Mouse (Mus musculus) MN1 (cell line): Measurements from ENCODE around the gene Slc25a3.
A peak's percentile ranks its signal among the peaks of the same experiment; 100 is the strongest.

ENCODE experiments used
- DNase-seq: peaks from one replicate; pipeline ENCODE4 v3.0.0-alpha.2; 2016; ENCODE audit warnings: low spot score

Slc25a3 gene

DNA sequence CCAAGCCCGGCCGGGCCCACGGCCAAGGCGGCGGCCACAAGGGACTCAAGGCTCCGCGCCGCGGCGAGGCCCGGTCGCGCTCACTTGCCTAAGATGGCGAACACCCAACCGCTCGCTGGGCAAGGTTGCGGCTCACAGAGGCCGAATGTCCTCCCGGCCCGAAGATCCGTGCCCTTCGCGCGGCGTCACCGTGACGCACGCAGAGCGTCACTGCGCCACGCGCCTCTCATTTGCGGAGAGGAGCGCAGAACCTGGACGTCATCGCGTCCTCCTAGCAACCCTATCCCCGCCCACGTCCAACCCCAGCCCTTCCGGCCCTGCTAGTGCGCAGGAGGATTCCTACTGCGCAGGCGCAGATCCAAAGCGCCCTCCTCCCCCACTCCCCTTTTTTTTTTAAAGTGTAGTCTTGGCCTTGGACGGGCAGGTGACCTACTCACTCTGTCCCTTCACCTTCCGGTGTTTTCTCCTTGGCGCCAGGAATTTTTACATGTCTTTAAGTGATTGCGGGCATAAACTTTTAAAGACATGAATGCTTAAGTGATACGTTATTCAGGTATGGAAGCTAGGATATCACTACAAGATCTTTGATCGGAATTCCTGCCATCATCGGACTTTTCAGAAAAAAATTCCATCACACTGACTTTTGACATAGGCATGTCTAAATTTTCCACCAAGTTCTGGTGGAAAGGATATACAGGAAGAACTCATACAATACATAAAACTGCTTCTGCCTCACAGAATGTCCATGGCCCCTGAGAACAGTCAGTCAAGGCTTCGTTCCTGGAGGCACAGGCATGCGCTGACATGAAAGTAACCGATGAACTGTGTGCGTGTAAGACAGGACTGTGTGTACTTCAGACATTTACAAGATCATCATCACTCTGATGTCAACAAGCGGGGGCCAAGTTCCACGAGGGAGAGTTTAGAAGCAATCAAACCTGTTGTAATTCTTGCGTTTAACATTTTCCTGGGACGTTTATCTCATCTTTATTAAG, at the start of gene Slc25a3:
Slc25a3 (minus strand) TSS at position 232 of the 995 bp plus-strand sequence.
- peak; percentile 99 for DNase-seq

GRCm38 (mm10) chr10:91172329-91173100, 48.7 kb upstream of the Slc25a3 start:
- DNase-seq, result no peak

- DNase-seq, result peak; percentile 96
Observed at GRCm38 (mm10) chr10:91171455-91172328, 47.8 kb upstream of the Slc25a3 start.

DNA sequence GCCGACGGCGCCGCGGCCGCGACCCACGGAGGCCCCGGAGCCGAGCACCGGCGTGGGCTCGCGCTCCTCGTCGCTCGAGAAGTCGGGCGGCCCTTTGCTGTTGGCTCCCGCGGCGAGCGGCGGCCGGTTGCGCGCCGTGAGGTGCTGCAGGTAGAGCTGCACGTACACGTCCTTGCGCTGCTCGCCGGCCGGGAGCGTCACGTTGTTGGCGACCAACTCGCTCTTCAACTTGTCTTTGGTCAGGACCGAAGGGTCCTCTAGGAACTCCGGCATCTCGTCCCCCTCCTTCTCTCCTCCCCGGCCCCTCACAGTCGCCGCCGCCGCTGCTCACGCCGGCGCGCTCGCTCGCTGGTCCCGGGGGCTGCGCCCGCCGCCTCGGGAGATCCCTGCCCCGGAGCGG, 47.2 kb upstream of the Slc25a3 start:
- DNase-seq, result peak; percentile 57

GRCm38 (mm10) chr10:91170143-91170941, 46.5 kb upstream of the Slc25a3 start:
- peak; percentile 95 for DNase-seq

DNA sequence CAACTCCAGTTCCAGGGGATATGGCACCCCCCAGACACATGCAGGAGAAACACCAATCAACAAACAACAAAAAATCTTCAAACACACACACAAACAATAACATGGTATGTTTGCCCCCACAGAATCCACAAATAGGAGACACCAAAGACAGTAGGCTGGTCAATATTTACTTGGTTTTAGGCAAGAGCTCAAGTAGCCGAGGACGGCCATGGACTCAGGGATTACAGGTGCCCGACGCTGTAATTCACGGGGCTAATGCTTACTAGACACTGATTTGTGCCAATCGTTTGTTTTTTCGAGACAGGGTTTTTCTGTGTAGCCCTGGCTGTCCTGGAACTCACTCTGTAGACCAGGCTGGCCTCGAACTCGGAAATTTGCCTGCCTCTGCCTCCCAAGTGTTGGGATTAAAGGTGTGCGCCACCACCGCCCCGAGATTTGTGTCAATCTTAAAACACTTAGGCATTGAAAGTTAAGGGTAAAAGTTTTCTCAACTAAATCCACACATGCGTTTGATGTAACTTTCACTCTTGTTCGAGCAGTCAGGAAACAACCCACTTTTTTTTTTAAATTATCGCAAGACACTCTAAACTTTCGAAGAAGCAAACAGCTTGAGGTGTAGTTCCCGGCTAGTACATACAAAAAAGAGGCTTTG, 45.7 kb upstream of the Slc25a3 start:
- DNase-seq, result no peak

GRCm38 (mm10) chr10:91167352-91167751, 43.5 kb upstream of the Slc25a3 start:
- no peak for DNase-seq

GRCm38 (mm10) chr10:91166890-91167289, 43.0 kb upstream of the Slc25a3 start:
- peak; percentile 59 for DNase-seq

DNA sequence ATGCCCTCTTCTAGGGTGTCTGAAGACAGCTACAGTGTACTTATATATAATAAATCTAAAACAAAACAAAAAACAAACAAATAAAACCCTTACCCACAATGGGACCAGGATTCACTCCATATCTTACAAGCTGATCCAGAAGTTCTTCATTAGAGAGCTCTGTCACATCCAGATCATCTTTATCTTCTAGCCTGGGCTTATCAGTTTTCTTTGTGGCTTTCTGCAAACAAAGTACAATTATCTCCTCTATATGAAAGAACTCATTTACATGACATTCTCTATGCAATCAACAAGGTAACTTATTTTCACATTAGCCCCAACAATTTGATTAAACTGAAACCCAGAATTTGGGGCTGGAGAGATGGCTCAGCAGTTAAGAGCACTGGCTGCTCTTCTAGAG, 42.0 kb upstream of the Slc25a3 start:
- DNase-seq, result no peak

GRCm38 (mm10) chr10:91164491-91164890, 40.6 kb upstream of the Slc25a3 start:
- DNase-seq, result no peak

DNA sequence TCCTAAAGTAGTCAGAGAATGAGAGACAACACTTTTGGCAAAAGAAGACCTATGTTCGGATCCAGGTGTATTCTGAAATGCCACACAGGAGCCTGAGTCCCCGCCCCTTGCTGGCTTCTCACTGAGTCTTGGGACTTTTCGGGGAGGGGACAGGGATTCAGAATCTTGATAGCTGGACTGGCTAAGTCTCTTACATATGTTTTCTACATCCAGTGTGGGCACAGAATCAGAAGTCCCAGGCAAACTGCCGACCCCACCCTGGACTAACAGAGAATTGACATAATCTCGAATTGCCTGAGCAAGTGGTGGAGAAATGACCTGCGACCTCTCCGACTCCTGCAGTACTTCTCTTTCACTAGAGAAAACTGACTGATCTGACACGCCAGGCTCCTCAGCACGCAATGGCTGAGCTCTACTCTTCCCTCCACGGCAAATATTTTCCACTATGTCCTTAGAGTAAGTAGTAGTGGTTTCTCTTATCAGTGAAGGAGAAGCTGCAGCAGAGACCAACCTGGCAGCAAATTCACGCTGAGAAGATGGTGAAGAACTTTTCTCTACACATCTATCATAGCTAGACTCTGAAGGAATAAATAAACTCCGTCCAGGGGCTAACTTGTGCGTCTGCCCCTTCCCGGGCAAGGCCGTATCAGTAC, 38.8 kb upstream of the Slc25a3 start:
- DNase-seq, result no peak

GRCm38 (mm10) chr10:91162077-91162476, 38.2 kb upstream of the Slc25a3 start:
- DNase-seq, result no peak

DNA sequence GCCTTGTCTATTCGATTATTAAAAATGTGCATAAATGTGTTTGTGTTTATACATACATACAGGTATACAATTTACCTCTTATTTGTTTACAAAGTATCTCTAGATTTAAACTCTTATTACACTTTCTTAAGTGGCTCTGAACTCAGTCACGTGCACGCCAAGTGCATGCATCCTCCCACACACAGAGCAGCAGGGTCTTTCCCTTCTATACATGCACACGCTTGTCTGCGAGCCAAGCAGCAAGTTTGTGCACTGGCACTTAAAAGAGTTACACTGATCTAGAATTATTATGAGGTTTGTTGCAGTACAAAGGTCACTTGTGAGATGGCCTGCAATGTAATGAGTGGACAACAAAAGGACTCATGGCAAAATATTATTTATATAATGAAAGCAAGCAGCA, 37.1 kb upstream of the Slc25a3 start:
- no peak for DNase-seq

GRCm38 (mm10) chr10:91158442-91158841, 34.6 kb upstream of the Slc25a3 start:
- peak; percentile 62 for DNase-seq

GRCm38 (mm10) chr10:91156338-91156737, 32.5 kb upstream of the Slc25a3 start:
- DNase-seq, result peak; percentile 35

GRCm38 (mm10) chr10:91153894-91154503, 30.1 kb upstream of the Slc25a3 start:
- no peak for DNase-seq

DNA sequence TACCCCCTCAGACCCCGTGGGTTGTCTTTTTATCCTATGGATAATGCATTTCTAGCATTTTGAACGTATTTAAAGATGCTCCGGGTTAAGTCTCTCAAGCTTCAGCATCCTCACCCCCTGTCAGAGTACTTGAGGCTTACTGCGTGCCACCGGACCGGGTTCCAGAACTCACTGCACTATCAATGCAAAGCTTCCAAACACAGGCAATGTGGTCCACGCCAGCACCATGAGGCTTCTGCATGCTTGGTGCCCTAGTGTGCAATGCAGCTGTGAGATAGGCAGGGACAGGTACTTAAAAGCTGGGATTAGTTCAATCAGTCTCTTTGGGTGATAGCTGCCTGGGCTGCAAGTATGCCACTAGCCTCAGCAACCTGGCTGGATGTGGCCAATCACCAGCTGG, 21.6 kb upstream of the Slc25a3 start:
- no peak for DNase-seq

DNA sequence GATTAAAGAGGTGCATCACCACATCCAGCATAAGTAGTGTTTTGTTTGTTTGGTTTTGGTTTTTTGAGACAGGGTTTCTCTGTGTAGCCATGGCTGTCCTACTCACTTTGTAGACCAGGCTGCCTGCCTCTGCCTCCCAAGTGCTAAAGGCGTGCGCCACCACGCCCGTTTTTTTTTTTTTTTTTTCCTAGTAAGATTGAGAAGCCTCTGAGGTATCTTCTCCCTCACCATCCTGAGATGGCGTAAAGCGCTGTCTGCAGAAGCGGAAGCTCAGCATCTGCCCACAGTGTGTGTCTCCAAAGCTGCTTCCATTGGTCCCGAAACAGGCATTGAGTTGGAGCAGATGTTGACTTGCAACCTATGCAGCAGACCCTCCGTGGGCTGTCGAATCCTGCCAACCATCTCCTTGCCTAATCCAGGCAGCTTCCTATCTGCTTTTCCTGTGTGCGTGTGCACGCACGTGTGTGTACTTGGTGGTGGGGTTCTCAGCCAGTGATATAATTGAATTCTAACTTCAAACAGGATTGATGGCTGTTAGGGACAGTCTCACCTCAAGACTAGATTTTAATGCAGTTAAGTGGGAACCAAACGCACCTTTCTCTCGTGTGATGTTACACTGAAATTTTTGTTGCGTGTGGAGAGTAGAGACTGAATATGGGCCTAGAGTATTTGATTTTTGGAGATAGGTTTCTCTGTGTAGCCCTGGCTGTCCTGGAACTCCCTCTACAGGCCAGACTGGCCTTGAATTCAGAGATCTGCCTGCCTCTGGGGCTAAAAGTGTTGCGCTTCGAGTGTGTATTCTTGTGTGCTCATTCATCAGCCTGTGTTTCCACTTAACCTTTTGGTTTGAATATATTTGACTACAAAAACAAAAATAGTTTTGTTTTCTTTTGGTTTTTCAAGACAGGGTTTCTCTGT, 19.7 kb upstream of the Slc25a3 start:
- DNase-seq, result no peak
